Mouse (Mus musculus) neural tube, embryonic 13.5 days (tissue): Measurements from ENCODE around the gene Prepl. TPM values are rescaled to one million over a fixed set of nuclear protein-coding genes. Genes with fewer than 3 reads are reported as not detected.

ENCODE experiments used
- ATAC-seq: fragments of 200-750 bp; cut with Nextera tagmentation; 2 replicates; pipeline ENCODE4 v1.8.0; 2017; ENCODE audit warnings: low read depth, mild to moderate bottlenecking, moderate TSS enrichment, moderate library complexity
- H3K27ac ChIP-seq: fragments of 300-500 bp; sonication (generic); replicated peaks from 2 replicates; pipeline ENCODE4 v1.5.1; 2015; ENCODE audit warnings: moderate library complexity, mild to moderate bottlenecking, inconsistent platforms
- H3K27me3 ChIP-seq: fragments of 300-500 bp; sonication (generic); 2 replicates; pipeline ENCODE4 v1.6.1; 2015; ENCODE audit warnings: mild to moderate bottlenecking, inconsistent platforms
- H3K36me3 ChIP-seq: fragments of 300-500 bp; sonication (generic); 2 replicates; pipeline ENCODE4 v1.6.1; 2015; ENCODE audit warnings: mild to moderate bottlenecking, inconsistent platforms
- H3K4me1 ChIP-seq: fragments of 300-500 bp; sonication (generic); replicated peaks from 2 replicates; pipeline ENCODE4 v1.6.1; 2015; ENCODE audit warnings: inconsistent platforms
- H3K4me2 ChIP-seq: fragments of 300-500 bp; sonication (generic); 2 replicates; pipeline ENCODE4 v1.6.1; 2015; ENCODE audit warnings: inconsistent platforms, mild to moderate bottlenecking, moderate library complexity
- H3K4me3 ChIP-seq: fragments of 300-500 bp; sonication (generic); 2 replicates; pipeline ENCODE4 v1.5.1; 2015; ENCODE audit warnings: mild to moderate bottlenecking, inconsistent platforms
- H3K9ac ChIP-seq: fragments of 300-500 bp; sonication (generic); 2 replicates; pipeline ENCODE4 v1.6.1; 2015; ENCODE audit warnings: moderate library complexity, mild to moderate bottlenecking, inconsistent platforms
- H3K9me3 ChIP-seq: fragments of 300-500 bp; sonication (generic); 2 replicates; pipeline ENCODE4 v1.6.1; 2016; ENCODE audit warnings: inconsistent platforms
- WGBS: fragments of 180-500 bp; shearing (Covaris S2); methylation state at CpG from one replicate; pipeline ENCODE4 v1.1.7; 2015; 5-methylcytosine and 5-hydroxymethylcytosine counted together
- polyA plus RNA-seq: library from polyadenylated mRNA; unstranded; fragments of >200 nt; fragmentation: Nextera tagmentation; extraction: Ambion mirVana; gene quantifications from 2 replicates; pipeline ENCODE4 v1.2.1, GENCODE M21; 2015

Prepl gene
- polyA plus RNA-seq, 1 experiment from 2014 or later = 93.5 TPM

GRCm38 (mm10) chr17:85014632-85015031 lies 75.4 kb downstream of the Prepl start:
- no peaks in the 10 kb centered on the region for H3K27me3 ChIP-seq
- no peaks in the 10 kb centered on the region for H3K4me1 ChIP-seq
- no peak overlapping the region for H3K9ac ChIP-seq
- no peak overlapping the region for H3K4me2 ChIP-seq
- no peak overlapping the region for H3K27ac ChIP-seq
- H3K9me3 ChIP-seq = no peaks in the 10 kb centered on the region
- H3K4me3 ChIP-seq = no peak overlapping the region
- peaks cover 18% of the 10 kb centered on the region for H3K36me3 ChIP-seq
- ATAC-seq = no peak
- WGBS = 94% methylated on average over 3 of the region's 3 CpGs

DNA sequence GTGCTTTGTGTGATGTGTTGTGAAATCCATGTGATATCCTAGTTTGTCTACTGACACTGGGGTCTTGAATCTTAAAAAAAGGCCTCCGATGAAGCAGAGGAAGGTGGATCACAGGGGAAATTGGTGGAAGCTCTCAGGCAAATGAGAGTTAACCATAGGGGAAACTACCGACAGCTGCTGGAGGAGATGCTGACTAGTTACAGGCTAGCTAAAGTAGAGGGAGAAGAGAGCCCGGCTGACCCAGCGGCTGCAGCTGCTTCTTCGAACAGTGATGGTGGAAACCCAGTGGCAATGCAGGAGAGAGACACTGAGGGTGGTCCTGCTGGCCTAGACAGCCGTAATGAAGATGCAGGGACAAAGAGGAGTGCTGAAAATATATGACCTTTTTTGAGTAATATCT lies 76.6 kb downstream of the Prepl start:
- no peaks in the 10 kb centered on the region for H3K27me3 ChIP-seq
- H3K36me3 ChIP-seq = peaks cover 18% of the 10 kb centered on the region
- ATAC-seq = no peak
- H3K4me1 ChIP-seq = no peaks in the 10 kb centered on the region
- 81% methylated on average over 6 of the region's 6 CpGs for WGBS
- H3K9ac ChIP-seq = no peak overlapping the region
- no peak overlapping the region for H3K4me2 ChIP-seq
- H3K9me3 ChIP-seq = no peaks in the 10 kb centered on the region
- no peak overlapping the region for H3K4me3 ChIP-seq
- H3K27ac ChIP-seq = no peak overlapping the region

Other genes with a start within 250 kb of the Prepl start
- gene Ppm1b, start 133.5 kb downstream of the Prepl start, polyA plus RNA-seq = 98.5 and 116 TPM in 2 replicates
- 0.26 and 0.31 TPM in 2 replicates for gene Slc3a1, start 61.9 kb downstream of the Prepl start, polyA plus RNA-seq
- 17.5 and 18.7 TPM in 2 replicates for gene Camkmt, start 311 bp upstream of the Prepl start, polyA plus RNA-seq